Mouse (Mus musculus): Measurements from ENCODE around the gene Otulin. TPM values are rescaled to one million over a fixed set of nuclear protein-coding genes. Genes with fewer than 3 reads are reported as not detected.

Gene Otulin
- polyA plus RNA-seq, 1 experiment from 2014 or later, result 22.3 TPM

GRCm38 (mm10) chr15:27625014-27625889 lies 5.2 kb downstream of the Otulin start:
- no peaks in the 10 kb centered on the region for H3K9me3 ChIP-seq
- 90% methylated on average over 13 of the region's 13 CpGs for WGBS
- no peaks in the 10 kb centered on the region for H3K27me3 ChIP-seq (replicated peaks)
- H3K36me3 ChIP-seq (replicated peaks), result peaks cover 5% of the 10 kb centered on the region; the same call in 1 of the 2 replicates
- H3K4me1 ChIP-seq, result peaks cover 18% of the 10 kb centered on the region
- ATAC-seq (replicated peaks), result no peak
- no peak overlapping the region for H3K27ac ChIP-seq
- no peak overlapping the region for H3K4me2 ChIP-seq
- no peak overlapping the region for H3K9ac ChIP-seq
- no peak overlapping the region for H3K4me3 ChIP-seq

- ATAC-seq (replicated peaks), result no peak
- H3K4me1 ChIP-seq, result 0 out of 2 replicates have a peak, but pooled peaks cover under 1% of the 10 kb centered on the region
- 94% methylated on average over 6 of the region's 6 CpGs for WGBS
- no peak overlapping the region for H3K4me2 ChIP-seq
- H3K4me3 ChIP-seq, result no peak overlapping the region
- H3K9me3 ChIP-seq, result no peaks in the 10 kb centered on the region
- H3K36me3 ChIP-seq (replicated peaks), result peaks cover 5% of the 10 kb centered on the region; the same call in 1 of the 2 replicates
- no peak overlapping the region for H3K27ac ChIP-seq
- no peaks in the 10 kb centered on the region for H3K27me3 ChIP-seq (replicated peaks)
- no peak overlapping the region for H3K9ac ChIP-seq
Observed at GRCm38 (mm10) chr15:27623286-27623685, 7.2 kb downstream of the Otulin start.

- H3K4me2 ChIP-seq, result no peak overlapping the region
- no peaks in the 10 kb centered on the region for H3K9me3 ChIP-seq
- H3K36me3 ChIP-seq (replicated peaks), result peaks cover 15% of the 10 kb centered on the region
- no peaks in the 10 kb centered on the region for H3K27me3 ChIP-seq (replicated peaks)
- H3K4me3 ChIP-seq, result no peak overlapping the region
- H3K4me1 ChIP-seq, result no peaks in the 10 kb centered on the region
- WGBS, result 91% methylated on average over 6 of the region's 6 CpGs
- no peak for ATAC-seq (replicated peaks)
- no peak overlapping the region for H3K9ac ChIP-seq
- no peak overlapping the region for H3K27ac ChIP-seq
Observed at GRCm38 (mm10) chr15:27620475-27621185, 9.9 kb downstream of the Otulin start.

GRCm38 (mm10) chr15:27619683-27620082 lies 10.8 kb downstream of the Otulin start:
- no peak overlapping the region for H3K9ac ChIP-seq
- peaks cover 19% of the 10 kb centered on the region for H3K36me3 ChIP-seq (replicated peaks)
- H3K27me3 ChIP-seq (replicated peaks), result no peaks in the 10 kb centered on the region
- no peaks in the 10 kb centered on the region for H3K9me3 ChIP-seq
- ATAC-seq (replicated peaks), result no peak
- H3K4me3 ChIP-seq, result no peak overlapping the region
- no peak overlapping the region for H3K27ac ChIP-seq
- H3K4me1 ChIP-seq, result no peaks in the 10 kb centered on the region
- no peak overlapping the region for H3K4me2 ChIP-seq
- 89% methylated on average over 3 of the region's 3 CpGs for WGBS

GRCm38 (mm10) chr15:27618778-27619533 lies 11.5 kb downstream of the Otulin start:
- Histone ChIP-seq H3K9ac (no peak overlapping the region), H3K9me3 (no peaks in the 10 kb centered on the region), H3K4me2 (no peak overlapping the region), H3K4me3 (no peak overlapping the region), H3K27me3 (replicated peaks) (no peaks in the 10 kb centered on the region), H3K36me3 (replicated peaks) (peaks cover 19% of the 10 kb centered on the region), H3K4me1 (no peaks in the 10 kb centered on the region), H3K27ac (no peak overlapping the region)
- ATAC-seq (replicated peaks), result no peak
- WGBS, result 95% methylated on average over 6 of the region's 6 CpGs

GRCm38 (mm10) chr15:27617227-27617626 lies 13.3 kb downstream of the Otulin start:
- Histone ChIP-seq H3K4me3 (no peak overlapping the region), H3K27ac (no peak overlapping the region), H3K4me1 (0 out of 2 replicates have a peak, but pooled peaks cover 2% of the 10 kb centered on the region), H3K27me3 (replicated peaks) (no peaks in the 10 kb centered on the region), H3K4me2 (no peak overlapping the region), H3K9me3 (no peaks in the 10 kb centered on the region), H3K36me3 (replicated peaks) (peaks cover 13% of the 10 kb centered on the region; the same call in 1 of the 2 replicates), H3K9ac (no peak overlapping the region)
- 95% methylated on average over 3 of the region's 3 CpGs for WGBS
- ATAC-seq (replicated peaks), result no peak

- Histone ChIP-seq H3K9ac (no peak overlapping the region), H3K4me3 (no peak overlapping the region), H3K36me3 (replicated peaks) (peaks cover 13% of the 10 kb centered on the region; the same call in 1 of the 2 replicates), H3K27me3 (replicated peaks) (no peaks in the 10 kb centered on the region), H3K9me3 (no peaks in the 10 kb centered on the region), H3K4me2 (no peak overlapping the region), H3K4me1 (0 out of 2 replicates have a peak, but pooled peaks cover 2% of the 10 kb centered on the region), H3K27ac (no peak overlapping the region)
- WGBS, result 92% methylated on average over 4 of the region's 4 CpGs
- ATAC-seq (replicated peaks), result no peak
Observed at GRCm38 (mm10) chr15:27616159-27616558, 14.3 kb downstream of the Otulin start.

GRCm38 (mm10) chr15:27613255-27613654 lies 17.2 kb downstream of the Otulin start:
- Histone ChIP-seq H3K9ac (no peak overlapping the region), H3K27ac (no peak overlapping the region), H3K4me2 (no peak overlapping the region), H3K36me3 (replicated peaks) (peaks cover 24% of the 10 kb centered on the region; the same call in 1 of the 2 replicates), H3K9me3 (no peaks in the 10 kb centered on the region), H3K27me3 (replicated peaks) (no peaks in the 10 kb centered on the region), H3K4me1 (0 out of 2 replicates have a peak, but pooled peaks cover 2% of the 10 kb centered on the region), H3K4me3 (no peak overlapping the region)
- 92% methylated on average over 4 of the region's 4 CpGs for WGBS
- peak; percentile 31; the same call in 1 of the 2 replicates for ATAC-seq (replicated peaks)

- H3K9me3 ChIP-seq, result no peaks in the 10 kb centered on the region
- H3K9ac ChIP-seq, result no peak overlapping the region
- H3K36me3 ChIP-seq (replicated peaks), result peaks cover 25% of the 10 kb centered on the region; the same call in 1 of the 2 replicates
- ATAC-seq (replicated peaks), result peak; percentile 89
- no peak overlapping the region for H3K4me2 ChIP-seq
- no peaks in the 10 kb centered on the region for H3K27me3 ChIP-seq (replicated peaks)
- 0 out of 2 replicates have a peak, but pooled peaks cover 2% of the 10 kb centered on the region for H3K4me1 ChIP-seq
- H3K4me3 ChIP-seq, result no peak overlapping the region
- 37% methylated on average over 6 of the region's 6 CpGs for WGBS
- H3K27ac ChIP-seq, result no peak overlapping the region
Observed at GRCm38 (mm10) chr15:27612533-27613221, 17.8 kb downstream of the Otulin start.

GRCm38 (mm10) chr15:27609554-27609953 lies 20.9 kb downstream of the Otulin start:
- H3K36me3 ChIP-seq (replicated peaks), result peaks cover 12% of the 10 kb centered on the region; the same call in 1 of the 2 replicates
- no peak overlapping the region for H3K4me2 ChIP-seq
- no peaks in the 10 kb centered on the region for H3K9me3 ChIP-seq
- H3K4me3 ChIP-seq, result no peak overlapping the region
- 0 out of 2 replicates have a peak, but pooled peaks cover 2% of the 10 kb centered on the region for H3K4me1 ChIP-seq
- no peak overlapping the region for H3K27ac ChIP-seq
- 84% methylated on average over 4 of the region's 4 CpGs for WGBS
- H3K27me3 ChIP-seq (replicated peaks), result no peaks in the 10 kb centered on the region
- no peak for ATAC-seq (replicated peaks)
- no peak overlapping the region for H3K9ac ChIP-seq

GRCm38 (mm10) chr15:27605252-27605651 lies 25.2 kb downstream of the Otulin start:
- H3K4me1 ChIP-seq, result no peaks in the 10 kb centered on the region
- no peak overlapping the region for H3K4me2 ChIP-seq
- no peak overlapping the region for H3K27ac ChIP-seq
- H3K9me3 ChIP-seq, result no peaks in the 10 kb centered on the region
- H3K36me3 ChIP-seq (replicated peaks), result peaks cover 9% of the 10 kb centered on the region; the same call in 1 of the 2 replicates
- no peak overlapping the region for H3K9ac ChIP-seq
- WGBS, result 87% methylated on average over 3 of the region's 3 CpGs
- ATAC-seq (replicated peaks), result no peak
- no peak overlapping the region for H3K4me3 ChIP-seq
- H3K27me3 ChIP-seq (replicated peaks), result no peaks in the 10 kb centered on the region
